Mouse (Mus musculus): ENCODE data around the gene Shank2. TPM values are rescaled to one million over a fixed set of nuclear protein-coding genes. Genes with fewer than 3 reads are reported as not detected.

Gene Shank2
- total RNA-seq, 2 experiments from 2014 or later: 133 to 138 TPM

DNA sequence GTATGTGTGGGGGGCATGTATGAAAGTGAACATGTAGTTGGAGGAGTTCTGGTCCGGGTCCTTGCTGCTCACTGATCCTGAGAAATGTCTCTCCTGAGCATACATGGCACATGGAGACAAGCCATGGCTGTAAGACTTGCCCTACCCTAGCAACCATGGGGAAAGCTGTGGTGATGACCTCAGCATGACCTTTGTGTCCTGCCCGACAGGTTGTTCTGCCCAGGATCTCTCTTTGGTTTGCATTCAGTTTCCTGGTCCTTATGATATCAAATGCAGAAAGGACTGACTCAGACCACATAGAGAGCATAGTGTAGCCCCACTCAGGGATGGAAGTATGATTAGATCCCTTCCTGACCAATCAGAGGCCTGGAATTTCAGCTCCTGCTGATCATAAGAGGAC is 136.1 kb downstream of the Shank2 start:
- TF ChIP-seq CTCF (conservative IDR thresholded peaks at IDR 0.05): no peak
- no peak for DNase-seq (ENCODE audit: low spot score in 2 of 2)
- no peak overlapping the region for H3K27ac ChIP-seq
- H3K4me3 ChIP-seq: no peak overlapping the region

DNA sequence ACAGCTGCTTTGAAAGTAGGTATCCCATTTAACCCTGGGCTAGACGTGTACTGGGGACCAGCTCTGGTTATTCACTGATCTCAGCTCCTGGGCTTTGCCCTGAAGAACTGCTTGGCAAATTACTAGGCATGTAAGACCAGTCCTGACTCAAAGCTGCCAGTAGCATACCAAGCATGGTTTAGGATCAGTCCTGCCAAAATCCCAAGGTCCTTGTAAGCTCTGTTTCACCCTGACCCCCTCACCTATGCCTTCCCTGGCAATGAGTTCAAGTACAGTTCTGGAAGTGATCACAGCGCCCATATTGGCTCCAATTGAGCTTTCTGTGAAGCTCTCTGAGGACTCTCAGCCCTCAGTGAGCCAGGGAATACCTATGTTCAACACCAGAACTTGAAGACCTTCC is 136.7 kb downstream of the Shank2 start:
- no peak for TF ChIP-seq CTCF (conservative IDR thresholded peaks at IDR 0.05)
- DNase-seq (ENCODE audit: low spot score in 2 of 2): no peak
- no peak overlapping the region for H3K27ac ChIP-seq
- H3K4me3 ChIP-seq: no peak overlapping the region

DNA sequence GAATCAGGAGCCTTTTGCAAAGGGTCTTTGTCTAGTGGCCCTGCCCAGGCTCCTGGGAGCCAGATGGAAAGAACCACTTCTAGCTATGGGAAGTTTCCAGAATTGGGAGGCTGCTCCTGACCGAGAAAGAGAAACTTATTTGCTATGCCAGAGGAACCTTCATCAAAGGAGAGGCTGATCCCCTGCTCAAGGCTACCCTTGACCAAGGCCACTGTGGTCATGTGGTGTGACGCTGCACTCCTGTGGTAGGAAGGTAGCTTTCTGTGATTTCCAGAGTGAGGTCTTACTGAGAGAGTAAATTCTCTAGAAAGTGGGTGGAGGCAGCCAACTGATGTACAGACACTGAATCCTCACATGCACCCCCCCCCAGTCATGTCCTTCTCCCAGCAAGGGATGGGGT is 138.0 kb downstream of the Shank2 start:
- no peak overlapping the region for H3K27ac ChIP-seq
- DNase-seq (ENCODE audit: low spot score in 2 of 2): no peak

DNA sequence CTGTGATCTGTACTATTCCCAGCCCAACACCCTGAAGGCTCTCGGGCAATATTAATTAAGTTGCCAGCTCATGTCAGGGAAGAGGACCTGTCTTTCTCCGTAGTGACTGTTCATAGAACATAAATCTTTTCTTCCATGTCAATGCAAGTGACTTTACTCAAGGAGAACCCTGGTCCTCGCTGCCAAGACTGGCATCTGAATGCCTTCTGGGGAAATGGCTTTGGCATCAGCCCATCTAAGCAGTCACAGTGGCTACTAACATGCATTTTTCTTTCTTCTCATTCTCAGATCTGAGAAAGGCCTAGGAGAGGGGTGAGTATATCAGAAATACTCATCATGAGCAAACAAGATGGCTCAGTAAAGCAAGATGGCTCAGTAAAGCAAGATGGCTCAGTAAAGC is 138.7 kb downstream of the Shank2 start:
- DNase-seq (ENCODE audit: low spot score in 2 of 2): no peak
- no peak overlapping the region for H3K27ac ChIP-seq

More for the DNA sequence above, 138.0 kb downstream of the Shank2 start:
- TF ChIP-seq CTCF (conservative IDR thresholded peaks at IDR 0.05): no peak
- H3K4me3 ChIP-seq: no peak overlapping the region

DNA sequence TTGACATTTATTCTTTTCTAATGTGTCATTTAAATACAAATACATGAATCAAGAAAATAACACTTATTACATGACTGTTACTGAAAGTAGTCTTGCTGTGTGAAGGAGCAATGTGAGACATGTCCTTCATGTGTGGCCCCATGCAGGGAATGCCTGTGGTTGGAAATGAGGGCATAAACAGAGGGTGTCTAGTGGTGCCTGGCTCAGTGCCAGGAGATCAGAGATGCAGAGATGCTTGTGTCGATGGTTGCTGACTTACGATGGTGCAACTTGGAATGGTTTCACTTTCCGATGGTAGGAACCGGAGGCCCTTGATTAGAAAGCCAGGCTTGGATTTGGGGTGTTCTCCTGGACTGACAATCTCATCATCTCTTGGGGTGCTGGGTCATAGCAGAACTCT is 140.3 kb downstream of the Shank2 start:
- no peak for DNase-seq (ENCODE audit: low spot score in 2 of 2)
- TF ChIP-seq CTCF (conservative IDR thresholded peaks at IDR 0.05): no peak

More for the DNA sequence above, 138.7 kb downstream of the Shank2 start:
- TF ChIP-seq CTCF (conservative IDR thresholded peaks at IDR 0.05): no peak
- H3K4me3 ChIP-seq: no peak overlapping the region

DNA sequence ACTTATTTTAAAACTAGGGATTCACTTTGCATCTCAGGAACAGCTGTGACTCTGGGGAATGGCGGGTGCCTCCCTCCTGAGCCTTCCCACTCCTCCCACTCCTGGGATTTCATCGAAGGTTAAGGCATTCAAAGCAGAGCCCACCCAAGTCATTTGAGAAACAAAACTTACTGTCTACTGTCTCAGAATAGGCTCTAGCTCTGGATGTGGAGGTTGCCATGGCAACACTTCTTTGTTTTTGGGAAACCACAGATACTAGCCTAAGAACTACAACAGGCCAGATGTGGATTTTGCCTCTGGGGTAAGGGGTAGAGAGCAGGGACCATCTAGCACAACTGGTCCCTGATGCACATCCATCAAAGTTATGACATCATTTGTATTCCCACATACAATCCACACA is 142.2 kb downstream of the Shank2 start:
- TF ChIP-seq CTCF (conservative IDR thresholded peaks at IDR 0.05): no peak
- no peak overlapping the region for H3K27ac ChIP-seq
- no peak overlapping the region for H3K4me3 ChIP-seq
- no peak for DNase-seq (ENCODE audit: low spot score in 2 of 2)

More for the DNA sequence above, 140.3 kb downstream of the Shank2 start:
- Histone ChIP-seq H3K4me3 (no peak overlapping the region), H3K27ac (no peak overlapping the region)

DNA sequence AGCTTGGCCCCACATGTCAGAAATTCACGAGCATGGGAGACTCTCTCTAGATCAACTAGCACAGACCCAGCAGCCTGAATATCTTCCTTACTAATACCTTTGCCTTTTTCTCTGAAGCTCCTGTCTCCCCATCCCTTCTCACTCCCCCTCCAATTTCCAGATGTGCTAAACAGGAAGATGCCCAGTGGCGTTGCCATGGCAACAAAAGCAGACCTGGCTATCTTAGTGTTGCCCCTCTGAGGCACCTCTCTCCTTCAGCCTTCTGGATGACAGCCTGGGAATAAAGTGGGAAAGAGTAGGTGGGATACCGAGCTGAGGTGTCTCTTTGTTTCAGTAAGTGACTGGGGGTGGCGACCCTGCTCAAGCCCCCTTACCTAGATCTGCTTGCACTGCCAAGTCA is 146.4 kb downstream of the Shank2 start:
- H3K27ac ChIP-seq: no peak overlapping the region
- no peak for DNase-seq (ENCODE audit: low spot score in 2 of 2)
- no peak overlapping the region for H3K4me3 ChIP-seq
- no peak for TF ChIP-seq CTCF (conservative IDR thresholded peaks at IDR 0.05)

DNA sequence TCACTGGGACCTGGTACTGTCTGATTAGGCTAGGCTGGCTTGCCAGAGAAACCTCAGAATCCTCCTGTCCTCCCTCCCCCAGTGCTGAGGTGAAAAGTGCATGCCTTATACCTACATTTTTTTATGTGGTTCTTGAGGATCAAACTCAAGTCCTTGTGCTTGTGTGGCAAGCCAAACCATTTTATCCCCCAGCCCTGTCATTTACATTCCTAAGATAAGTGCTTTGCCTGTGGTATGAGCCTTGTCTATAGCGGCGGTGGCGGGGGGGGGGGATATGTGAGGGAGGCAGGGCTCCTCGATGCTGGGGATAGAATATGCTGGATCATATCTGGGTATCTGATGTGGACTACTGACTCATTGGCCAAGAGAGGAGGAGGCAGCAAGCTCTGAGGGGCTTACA is 151.4 kb downstream of the Shank2 start:
- H3K27ac ChIP-seq: no peak overlapping the region
- no peak for TF ChIP-seq CTCF (conservative IDR thresholded peaks at IDR 0.05)
- no peak for DNase-seq (ENCODE audit: low spot score in 2 of 2)
- no peak overlapping the region for H3K4me3 ChIP-seq

DNA sequence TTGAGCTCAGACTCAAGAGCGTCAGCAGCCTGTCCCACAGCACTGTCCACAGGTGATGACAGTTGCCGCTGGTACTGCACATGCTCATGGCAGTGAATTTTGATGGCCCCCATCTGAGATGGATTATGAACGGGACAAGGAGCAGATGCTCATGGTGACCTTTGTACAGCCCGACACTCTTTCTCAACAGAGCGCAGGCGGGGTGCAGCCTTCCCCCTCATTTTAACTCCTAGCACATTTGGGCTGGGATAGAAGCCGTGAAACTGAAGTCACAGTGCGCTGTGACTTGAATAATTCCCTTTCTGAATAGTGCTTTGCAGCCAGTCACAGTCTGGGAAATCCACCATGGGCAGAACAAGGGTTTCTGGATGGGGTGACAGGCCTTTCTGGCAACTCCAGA is 152.0 kb downstream of the Shank2 start:
- H3K4me3 ChIP-seq: no peak overlapping the region
- no peak for DNase-seq (ENCODE audit: low spot score in 2 of 2)
- H3K27ac ChIP-seq: no peak overlapping the region
- no peak for TF ChIP-seq CTCF (conservative IDR thresholded peaks at IDR 0.05)

DNA sequence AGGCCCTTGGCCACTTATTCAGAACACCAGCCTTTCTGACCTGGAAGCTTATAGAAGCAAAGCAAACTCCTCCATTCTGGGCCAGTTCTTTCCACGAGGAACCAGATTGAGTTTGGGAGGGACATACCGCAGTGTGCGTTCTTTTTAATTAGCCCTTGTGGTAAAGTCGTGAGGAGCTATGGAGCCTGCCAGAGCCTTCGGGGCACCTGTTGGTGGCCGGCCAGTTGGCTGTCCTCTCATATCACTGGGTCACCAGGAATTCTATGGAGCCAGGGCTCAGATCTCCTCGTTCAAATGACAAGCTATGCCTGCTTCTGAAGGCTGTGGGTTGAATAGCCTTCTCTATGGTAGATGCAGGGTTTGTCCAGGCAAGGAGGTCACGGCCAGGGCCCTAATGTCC is 156.2 kb downstream of the Shank2 start:
- no peak for TF ChIP-seq CTCF (conservative IDR thresholded peaks at IDR 0.05)
- no peak overlapping the region for H3K27ac ChIP-seq
- DNase-seq (ENCODE audit: low spot score in 2 of 2): no peak
- no peak overlapping the region for H3K4me3 ChIP-seq

DNA sequence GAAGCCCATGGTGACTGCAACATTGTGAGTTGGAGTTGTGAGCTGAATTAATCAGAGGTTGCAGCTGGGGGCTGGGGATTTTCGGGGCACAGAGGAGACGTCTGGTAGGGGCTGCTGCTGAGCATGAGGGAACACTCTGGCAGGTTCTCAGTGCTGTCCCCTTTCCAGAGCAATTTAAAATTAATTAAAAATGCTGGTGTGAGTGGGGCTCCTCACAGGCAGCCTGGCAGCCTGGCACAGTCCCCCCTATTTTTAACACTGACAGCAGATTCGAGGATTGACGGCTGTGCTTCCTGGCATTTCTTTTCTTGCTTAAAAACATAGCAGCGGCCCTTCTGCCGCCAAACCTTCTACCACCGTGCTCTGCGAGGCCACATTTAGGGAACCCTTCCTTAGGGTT is 157.8 kb downstream of the Shank2 start:
- peak; percentile 47 to 48 for DNase-seq (ENCODE audit: low spot score in 2 of 2)
- TF ChIP-seq CTCF (conservative IDR thresholded peaks at IDR 0.05): no peak
- no peak overlapping the region for H3K4me3 ChIP-seq
- H3K27ac ChIP-seq: peak overlapping the region; percentile 57

DNA sequence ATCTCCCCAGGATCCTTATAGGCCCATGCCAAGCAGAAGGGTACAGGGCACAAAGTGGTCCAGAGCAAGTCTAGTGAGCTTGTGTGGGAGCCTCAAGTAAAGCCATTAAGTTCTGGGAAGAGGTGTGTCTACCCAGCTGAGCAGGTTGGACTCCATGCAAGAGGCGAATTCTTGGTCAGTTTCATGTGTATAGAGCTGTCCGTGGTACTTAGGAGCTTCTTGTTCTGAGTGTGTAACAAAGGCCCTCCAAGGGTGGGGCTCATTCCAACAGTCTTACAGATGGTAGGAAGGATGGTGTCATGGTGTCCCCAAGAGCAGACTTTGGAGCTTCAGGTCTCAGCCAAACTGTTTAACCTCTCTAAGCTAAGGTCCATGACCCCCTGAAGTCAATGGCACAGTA is 158.3 kb downstream of the Shank2 start:
- Histone ChIP-seq H3K27ac (peak overlapping the region; percentile 57), H3K4me3 (no peak overlapping the region)
- TF ChIP-seq CTCF (conservative IDR thresholded peaks at IDR 0.05): no peak
- no peak for DNase-seq (ENCODE audit: low spot score in 2 of 2)

DNA sequence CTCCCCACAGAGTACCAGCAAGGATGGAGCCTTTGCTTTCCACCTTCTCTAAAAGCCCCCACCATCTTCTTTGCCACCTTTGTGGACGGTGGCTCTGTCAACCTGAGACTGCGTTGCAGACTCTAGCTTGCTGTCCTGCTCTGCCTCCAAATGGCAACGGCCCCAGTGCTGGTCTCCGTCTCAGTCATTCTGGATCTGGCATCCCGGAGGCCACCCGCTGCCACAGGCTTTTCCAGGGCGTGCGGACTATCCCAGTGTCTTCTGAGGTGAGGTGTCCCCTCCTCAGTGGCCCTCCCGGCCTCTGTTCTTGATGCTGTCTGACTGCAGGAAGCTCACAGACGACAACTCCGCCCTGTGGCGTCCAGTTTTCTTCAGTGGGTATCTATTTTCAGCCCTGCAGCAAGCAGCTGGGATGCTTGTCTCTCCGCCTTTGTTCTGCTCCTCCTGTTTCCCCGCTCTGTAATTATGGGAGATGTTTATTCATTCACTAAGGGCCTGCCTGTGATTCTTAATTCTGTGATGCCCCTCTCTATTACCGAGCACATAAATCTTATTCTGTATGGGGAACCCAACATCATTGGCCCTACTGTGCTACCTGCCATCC is 159.0 kb downstream of the Shank2 start:
- Histone ChIP-seq H3K27ac (peak overlapping the region; percentile 57; the same call in 1 of the 2 replicates), H3K4me3 (no peak overlapping the region)
- TF ChIP-seq CTCF (conservative IDR thresholded peaks at IDR 0.05): no peak
- no peak for DNase-seq (ENCODE audit: low spot score in 2 of 2)

DNA sequence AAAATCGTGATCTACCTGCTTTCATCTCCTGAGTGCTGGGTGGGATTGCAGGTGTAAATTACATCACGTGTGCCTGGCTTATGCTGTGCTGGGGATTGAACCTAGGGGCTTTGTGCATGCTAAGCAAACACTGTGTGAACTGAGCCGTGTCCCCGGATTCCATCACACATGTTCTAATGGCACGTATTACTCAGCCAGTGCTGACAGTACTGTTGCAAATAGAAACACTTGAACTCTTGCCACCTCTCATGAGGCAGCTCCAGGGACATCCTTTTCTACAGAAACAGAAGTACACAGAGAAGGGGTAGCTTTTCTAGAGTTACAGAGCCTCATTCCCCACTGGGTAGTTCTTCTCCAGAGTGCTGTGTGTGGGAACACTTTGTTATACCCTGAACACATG is 168.5 kb downstream of the Shank2 start:
- no peak overlapping the region for H3K4me3 ChIP-seq
- peak overlapping the region; percentile 32; the same call in 1 of the 2 replicates for H3K27ac ChIP-seq
- no peak for TF ChIP-seq CTCF (conservative IDR thresholded peaks at IDR 0.05)
- DNase-seq (ENCODE audit: low spot score in 2 of 2): no peak
